Mouse (Mus musculus) CH12.LX (cell line): ENCODE measurements at regions not wholly inside any gene's neighbourhood (a gene's known extent, or its start where the extent isn't known, plus 50 kb on each side); places are given as distances from the start of the nearest gene placed in this dataset.

Experiments
- CTCF ChIP-seq, 2 experiments: IDR thresholded peaks in 1 of 2; conservative IDR thresholded peaks in 1 of 2; 2 replicates each; pipeline ENCODE4 v1.5.1; 2011 to 2012; ENCODE audit warnings: low read depth in 2 of 2, low read length in 2 of 2, improper control_type of control experiment in 1 of 2, inconsistent platforms in 1 of 2, mild to moderate bottlenecking in 1 of 2, moderate library complexity in 1 of 2
- USF1 ChIP-seq: IDR thresholded peaks from 2 replicates; pipeline ENCODE4 v1.6.1; 2014; ENCODE audit warnings: low read depth, mild to moderate bottlenecking, inconsistent platforms, low read length, improper control_type of control experiment

DNA sequence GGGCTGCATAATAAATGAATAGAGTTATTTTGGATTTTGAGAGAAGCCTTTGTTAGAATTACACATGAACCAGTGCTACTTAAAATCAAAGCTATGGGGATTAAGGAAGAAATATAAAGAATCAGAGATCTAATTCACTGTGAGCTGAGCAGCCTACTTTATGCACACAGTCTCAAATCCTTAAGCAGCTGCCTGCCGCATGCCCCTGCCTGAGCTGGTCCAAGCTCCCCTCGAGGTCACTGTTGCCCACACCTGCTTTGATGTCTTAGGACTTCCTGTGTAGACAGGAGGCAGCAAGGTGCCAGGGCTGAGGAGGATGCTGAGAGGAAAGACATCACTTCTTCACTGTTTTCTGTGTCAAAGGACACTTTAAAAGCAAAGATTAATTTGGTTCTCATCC, 157.7 kb upstream of the Suclg2 start:
- no peak for TF ChIP-seq CTCF (conservative IDR thresholded peaks at IDR 0.05 in 1 of 2, IDR thresholded peaks at IDR 0.05 in 1 of 2; ENCODE audit: low read depth in 2 of 2, low read length in 2 of 2)
- TF ChIP-seq USF1 = no peak
